Mouse (Mus musculus): Measurements from ENCODE around the gene Cenpe. TPM values are rescaled to one million over a fixed set of nuclear protein-coding genes. Genes with fewer than 3 reads are reported as not detected.

The Cenpe gene
- polyA plus RNA-seq, 1 experiment from 2014 or later = 57.3 TPM

DNA sequence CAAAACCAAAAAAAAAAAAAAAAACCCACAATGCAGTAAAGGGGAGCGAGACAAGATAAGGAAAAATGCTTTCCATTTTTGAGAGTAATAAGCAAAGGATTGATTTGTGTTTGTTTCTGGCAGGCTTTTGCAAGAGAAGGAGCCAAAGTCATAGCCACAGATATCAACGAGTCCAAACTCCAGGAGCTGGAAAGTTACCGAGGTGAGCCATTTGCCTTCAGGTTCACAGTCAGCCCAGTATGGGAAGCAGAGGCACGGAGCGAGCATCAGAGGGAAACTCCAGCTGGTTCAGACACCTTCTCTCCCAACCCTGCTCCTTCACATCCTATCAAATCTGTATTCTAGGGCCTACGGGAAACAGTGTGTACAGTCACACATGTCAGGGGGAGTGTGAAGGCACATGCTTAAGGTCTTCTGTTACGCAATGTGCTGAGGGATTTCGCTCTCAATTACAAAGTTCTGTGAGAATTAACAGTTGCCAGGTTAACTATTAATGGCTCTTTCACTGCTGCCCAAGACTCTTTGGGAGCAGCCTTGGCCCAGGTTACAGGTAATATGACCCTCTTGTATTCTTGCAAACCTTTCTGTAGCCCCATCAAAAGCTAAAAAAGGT lies 75.9 kb downstream of the Cenpe start:
- Histone ChIP-seq H3K4me3 (ENCODE audit: low read depth, low read length) (no peak overlapping the region), H3K9me3 (ENCODE audit: control insufficient read depth, low read length) (no peaks in the 10 kb centered on the region), H3K4me1 (replicated peaks; ENCODE audit: control insufficient read depth, insufficient read depth, low read length) (no peaks in the 10 kb centered on the region), H3K9ac (ENCODE audit: low read length) (no peak overlapping the region), H3K27ac (ENCODE audit: low read depth, low read length) (no peak overlapping the region), H3K36me3 (ENCODE audit: control insufficient read depth, insufficient read depth, low read length) (no peaks in the 10 kb centered on the region), H3K27me3 (ENCODE audit: control insufficient read depth, insufficient read depth, low read length) (no peaks in the 10 kb centered on the region), H3K4me2 (ENCODE audit: low read depth, low read length, severe bottlenecking) (no peak overlapping the region)
- WGBS = 90% methylated on average over 8 of the region's 8 CpGs
- DNase-seq (ENCODE audit: low spot score) (no peak), ATAC-seq (replicated peaks; ENCODE audit: low FRiP score) (no peak)

DNA sequence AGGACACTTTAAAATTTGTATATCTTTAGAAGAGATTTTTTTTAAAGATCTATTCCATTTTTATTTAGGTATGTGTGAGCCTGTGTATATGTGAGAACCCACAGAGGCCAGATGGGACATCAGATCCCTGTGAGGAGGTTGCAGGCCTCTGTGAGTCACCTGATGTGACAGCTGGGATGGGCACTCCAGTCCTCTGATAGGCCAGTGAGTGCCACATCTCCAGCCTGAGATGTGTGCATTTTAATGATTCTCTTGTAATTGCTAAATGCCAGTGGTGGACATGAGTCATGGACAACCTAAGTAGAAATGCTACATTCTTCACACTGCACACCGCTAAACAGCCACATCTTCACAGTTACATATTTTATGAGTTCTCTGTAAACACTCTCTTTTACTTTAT lies 76.8 kb downstream of the Cenpe start:
- Histone ChIP-seq H3K9ac (ENCODE audit: low read length) (no peak overlapping the region), H3K27me3 (ENCODE audit: control insufficient read depth, insufficient read depth, low read length) (no peaks in the 10 kb centered on the region), H3K4me3 (ENCODE audit: low read depth, low read length) (no peak overlapping the region), H3K27ac (ENCODE audit: low read depth, low read length) (no peak overlapping the region), H3K36me3 (ENCODE audit: control insufficient read depth, insufficient read depth, low read length) (no peaks in the 10 kb centered on the region), H3K4me2 (ENCODE audit: low read depth, low read length, severe bottlenecking) (no peak overlapping the region), H3K9me3 (ENCODE audit: control insufficient read depth, low read length) (no peaks in the 10 kb centered on the region), H3K4me1 (replicated peaks; ENCODE audit: control insufficient read depth, insufficient read depth, low read length) (no peaks in the 10 kb centered on the region)
- WGBS = 91% methylated on average over 1 of the region's 1 CpGs
- peak; percentile 20 for DNase-seq (ENCODE audit: low spot score)
- ATAC-seq (replicated peaks; ENCODE audit: low FRiP score) = no peak

DNA sequence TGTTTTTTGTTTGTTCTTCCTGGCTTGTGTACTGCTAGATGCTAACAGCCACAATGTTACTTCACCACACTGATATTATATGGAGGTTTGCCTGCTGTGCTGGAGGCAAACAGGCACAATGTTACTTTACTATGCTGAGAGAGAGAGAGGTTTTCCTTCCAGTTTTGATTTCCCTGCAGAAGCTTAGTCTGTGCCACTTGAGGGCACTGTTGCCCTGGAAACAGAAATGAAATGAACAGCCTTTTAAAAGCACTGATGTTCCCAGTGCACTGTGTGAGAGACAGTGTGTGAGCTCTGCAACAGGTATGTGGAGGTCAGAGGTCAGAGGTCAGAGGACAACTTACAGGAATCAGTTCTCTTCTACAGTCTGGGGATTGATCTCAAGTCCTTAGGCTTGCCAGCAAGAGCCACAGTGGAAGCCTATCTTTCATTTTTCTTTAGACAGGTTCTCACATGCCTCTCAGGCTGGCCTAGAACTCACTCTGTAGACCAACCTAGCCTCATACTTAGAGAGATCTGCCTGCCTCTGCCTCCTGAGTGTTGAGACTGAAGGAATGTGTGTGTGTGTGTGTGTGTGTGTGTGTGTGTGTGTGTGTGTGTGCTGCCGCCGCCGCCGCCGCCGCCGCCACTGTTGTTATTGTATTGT lies 78.0 kb downstream of the Cenpe start:
- H3K36me3 ChIP-seq (ENCODE audit: control insufficient read depth, insufficient read depth, low read length) = no peaks in the 10 kb centered on the region
- WGBS = 100% methylated on average over 7 of the region's 7 CpGs
- no peak overlapping the region for H3K27ac ChIP-seq (ENCODE audit: low read depth, low read length)
- no peaks in the 10 kb centered on the region for H3K9me3 ChIP-seq (ENCODE audit: control insufficient read depth, low read length)
- no peaks in the 10 kb centered on the region for H3K27me3 ChIP-seq (ENCODE audit: control insufficient read depth, insufficient read depth, low read length)
- peak; percentile 58 for DNase-seq (ENCODE audit: low spot score)
- peak; percentile 74 for ATAC-seq (replicated peaks; ENCODE audit: low FRiP score)
- no peak overlapping the region for H3K9ac ChIP-seq (ENCODE audit: low read length)
- H3K4me1 ChIP-seq (replicated peaks; ENCODE audit: control insufficient read depth, insufficient read depth, low read length) = no peaks in the 10 kb centered on the region
- no peak overlapping the region for H3K4me3 ChIP-seq (ENCODE audit: low read depth, low read length)
- H3K4me2 ChIP-seq (ENCODE audit: low read depth, low read length, severe bottlenecking) = no peak overlapping the region

DNA sequence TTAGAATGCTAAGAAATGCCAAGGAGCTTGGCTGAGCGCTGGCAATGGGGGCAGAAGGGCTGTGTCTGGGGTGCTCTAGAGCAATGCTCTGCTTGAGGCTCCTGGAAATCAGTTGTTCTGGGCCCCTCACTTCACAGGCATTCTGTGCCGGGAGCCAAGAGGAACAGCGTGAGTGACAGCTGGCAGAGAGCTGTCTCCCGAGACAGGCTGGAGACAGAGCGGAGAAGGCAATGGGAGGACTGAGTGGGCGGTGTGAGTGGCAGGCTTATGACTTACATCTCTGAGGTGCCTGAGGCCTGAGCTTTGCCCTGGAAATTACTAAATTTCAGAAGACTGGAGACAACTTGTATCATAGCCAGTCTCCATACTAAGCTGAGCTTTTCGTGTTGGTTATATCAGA lies 81.4 kb downstream of the Cenpe start:
- Histone ChIP-seq H3K4me2 (ENCODE audit: low read depth, low read length, severe bottlenecking) (no peak overlapping the region), H3K9me3 (ENCODE audit: control insufficient read depth, low read length) (no peaks in the 10 kb centered on the region), H3K36me3 (ENCODE audit: control insufficient read depth, insufficient read depth, low read length) (no peaks in the 10 kb centered on the region), H3K4me3 (ENCODE audit: low read depth, low read length) (no peak overlapping the region), H3K27me3 (ENCODE audit: control insufficient read depth, insufficient read depth, low read length) (no peaks in the 10 kb centered on the region), H3K9ac (ENCODE audit: low read length) (no peak overlapping the region), H3K27ac (ENCODE audit: low read depth, low read length) (no peak overlapping the region), H3K4me1 (replicated peaks; ENCODE audit: control insufficient read depth, insufficient read depth, low read length) (no peaks in the 10 kb centered on the region)
- WGBS = 53% methylated on average over 7 of the region's 7 CpGs
- no peak for DNase-seq (ENCODE audit: low spot score)
- ATAC-seq (replicated peaks; ENCODE audit: low FRiP score) = no peak

DNA sequence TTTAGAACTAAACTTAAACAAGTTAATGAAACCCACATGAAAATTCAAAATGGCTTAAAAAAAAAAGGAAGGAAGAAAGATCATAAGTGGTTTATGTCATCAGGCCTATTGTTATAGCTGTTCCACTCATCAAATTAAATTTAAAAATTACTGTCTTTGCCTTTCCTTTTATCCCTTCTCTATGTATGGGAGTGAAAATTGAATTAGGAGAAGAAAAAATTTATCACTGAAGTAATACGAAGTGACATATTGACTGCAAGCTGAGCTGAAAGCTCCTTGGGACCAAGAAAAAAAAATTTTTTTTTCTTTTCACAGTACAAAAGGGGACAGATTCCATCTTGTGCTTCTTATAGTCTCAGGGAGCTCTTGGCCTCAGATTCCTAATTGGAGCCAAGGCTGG lies 83.2 kb downstream of the Cenpe start:
- no peaks in the 10 kb centered on the region for H3K36me3 ChIP-seq (ENCODE audit: control insufficient read depth, insufficient read depth, low read length)
- WGBS = 90% methylated on average over 1 of the region's 1 CpGs

GRCm38 (mm10) chr3:135298560-135298959 lies 86.2 kb downstream of the Cenpe start:
- Histone ChIP-seq H3K4me1 (replicated peaks; ENCODE audit: control insufficient read depth, insufficient read depth, low read length) (no peaks in the 10 kb centered on the region), H3K9me3 (ENCODE audit: control insufficient read depth, low read length) (no peaks in the 10 kb centered on the region), H3K4me3 (ENCODE audit: low read depth, low read length) (no peak overlapping the region), H3K27ac (ENCODE audit: low read depth, low read length) (no peak overlapping the region), H3K4me2 (ENCODE audit: low read depth, low read length, severe bottlenecking) (no peak overlapping the region), H3K9ac (ENCODE audit: low read length) (no peak overlapping the region), H3K36me3 (ENCODE audit: control insufficient read depth, insufficient read depth, low read length) (no peaks in the 10 kb centered on the region), H3K27me3 (ENCODE audit: control insufficient read depth, insufficient read depth, low read length) (no peaks in the 10 kb centered on the region)
- ATAC-seq (replicated peaks; ENCODE audit: low FRiP score) (no peak), DNase-seq (ENCODE audit: low spot score) (no peak)
- 88% methylated on average over 3 of the region's 3 CpGs for WGBS

More for the DNA sequence above, 83.2 kb downstream of the Cenpe start:
- Histone ChIP-seq H3K27ac (ENCODE audit: low read depth, low read length) (no peak overlapping the region), H3K9ac (ENCODE audit: low read length) (no peak overlapping the region), H3K4me2 (ENCODE audit: low read depth, low read length, severe bottlenecking) (no peak overlapping the region), H3K4me3 (ENCODE audit: low read depth, low read length) (no peak overlapping the region), H3K9me3 (ENCODE audit: control insufficient read depth, low read length) (no peaks in the 10 kb centered on the region), H3K27me3 (ENCODE audit: control insufficient read depth, insufficient read depth, low read length) (no peaks in the 10 kb centered on the region), H3K4me1 (replicated peaks; ENCODE audit: control insufficient read depth, insufficient read depth, low read length) (no peaks in the 10 kb centered on the region)
- no peak for DNase-seq (ENCODE audit: low spot score)
- no peak for ATAC-seq (replicated peaks; ENCODE audit: low FRiP score)

DNA sequence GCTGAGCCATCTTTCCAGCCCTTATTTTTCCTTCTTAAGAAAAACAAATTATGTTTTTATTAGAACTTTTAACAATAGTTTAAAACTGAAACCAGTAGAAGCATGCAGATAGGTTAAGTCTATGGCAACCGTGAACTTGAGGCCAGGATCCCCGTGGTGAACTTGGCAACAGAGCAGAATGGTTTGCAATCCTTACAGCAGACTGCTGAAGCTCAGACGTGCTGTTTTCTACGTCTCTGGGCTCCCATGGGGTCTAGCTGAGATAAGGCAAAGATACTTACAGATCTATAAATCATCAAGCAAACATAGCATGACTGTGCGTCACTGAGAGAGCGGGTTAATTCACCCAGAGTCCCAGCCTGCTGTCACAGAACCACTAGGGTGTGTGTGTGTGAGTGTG lies 87.7 kb downstream of the Cenpe start:
- H3K4me3 ChIP-seq (ENCODE audit: low read depth, low read length) = no peak overlapping the region
- no peak overlapping the region for H3K9ac ChIP-seq (ENCODE audit: low read length)
- H3K27me3 ChIP-seq (ENCODE audit: control insufficient read depth, insufficient read depth, low read length) = no peaks in the 10 kb centered on the region
- H3K27ac ChIP-seq (ENCODE audit: low read depth, low read length) = no peak overlapping the region
- 79% methylated on average over 6 of the region's 6 CpGs for WGBS
- 0 out of 2 replicates have a peak, but pooled peaks cover 6% of the 10 kb centered on the region for H3K4me1 ChIP-seq (replicated peaks; ENCODE audit: control insufficient read depth, insufficient read depth, low read length)
- H3K36me3 ChIP-seq (ENCODE audit: control insufficient read depth, insufficient read depth, low read length) = no peaks in the 10 kb centered on the region
- DNase-seq (ENCODE audit: low spot score) (no peak), ATAC-seq (replicated peaks; ENCODE audit: low FRiP score) (no peak)
- no peaks in the 10 kb centered on the region for H3K9me3 ChIP-seq (ENCODE audit: control insufficient read depth, low read length)
- H3K4me2 ChIP-seq (ENCODE audit: low read depth, low read length, severe bottlenecking) = no peak overlapping the region

DNA sequence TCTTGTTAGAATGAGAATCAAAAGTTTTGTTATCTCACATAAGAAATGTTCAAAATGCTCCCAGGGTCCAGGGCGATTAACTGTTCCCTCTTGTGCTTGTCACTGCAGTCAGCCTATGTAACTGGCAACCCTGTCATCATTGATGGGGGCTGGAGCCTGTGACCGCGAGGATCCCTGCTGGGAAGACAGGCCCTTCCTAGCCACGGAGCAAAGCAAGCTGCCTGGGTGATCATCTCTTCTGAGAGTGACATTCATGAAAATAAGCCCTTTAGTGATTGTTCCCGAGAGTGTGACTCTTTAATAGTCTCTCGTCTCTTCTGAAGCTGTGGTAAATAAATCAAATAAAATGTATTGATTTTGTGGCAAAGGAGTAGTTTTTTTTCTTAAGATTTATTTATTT lies 91.7 kb downstream of the Cenpe start:
- H3K4me2 ChIP-seq (ENCODE audit: low read depth, low read length, severe bottlenecking) = no peak overlapping the region
- no peaks in the 10 kb centered on the region for H3K27me3 ChIP-seq (ENCODE audit: control insufficient read depth, insufficient read depth, low read length)
- no peak overlapping the region for H3K4me3 ChIP-seq (ENCODE audit: low read depth, low read length)
- no peak overlapping the region for H3K9ac ChIP-seq (ENCODE audit: low read length)
- no peak overlapping the region for H3K27ac ChIP-seq (ENCODE audit: low read depth, low read length)
- peaks cover 16% of the 10 kb centered on the region for H3K4me1 ChIP-seq (replicated peaks; ENCODE audit: control insufficient read depth, insufficient read depth, low read length)
- WGBS = 9% methylated on average over 6 of the region's 6 CpGs
- H3K36me3 ChIP-seq (ENCODE audit: control insufficient read depth, insufficient read depth, low read length) = no peaks in the 10 kb centered on the region
- peak; percentile 52 for DNase-seq (ENCODE audit: low spot score)
- no peaks in the 10 kb centered on the region for H3K9me3 ChIP-seq (ENCODE audit: control insufficient read depth, low read length)
- no peak; the same call in 1 of the 2 replicates for ATAC-seq (replicated peaks; ENCODE audit: low FRiP score)

DNA sequence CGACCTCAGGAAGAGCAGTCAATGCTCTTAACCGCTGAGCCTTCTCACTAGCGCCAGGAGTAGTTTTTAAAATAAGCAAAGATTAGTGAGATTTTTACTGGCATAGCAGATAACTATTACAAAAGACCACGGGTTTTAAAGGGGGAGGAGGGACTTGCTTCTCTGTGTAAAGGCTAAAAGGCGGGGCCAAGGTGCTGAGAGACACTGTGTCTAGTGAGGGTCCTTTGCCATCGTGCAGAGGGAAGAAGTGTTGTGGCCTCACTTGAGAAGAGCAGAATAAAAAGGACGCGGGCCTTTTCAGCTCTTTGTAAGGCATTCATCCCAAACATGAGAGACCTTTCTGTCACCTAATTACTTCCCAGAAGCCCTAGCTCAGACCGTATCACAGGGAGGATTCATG lies 92.2 kb downstream of the Cenpe start:
- 3% methylated on average over 9 of the region's 9 CpGs for WGBS
- DNase-seq (ENCODE audit: low spot score) (peak; percentile 56), ATAC-seq (replicated peaks; ENCODE audit: low FRiP score) (peak; percentile 53; the same call in 1 of the 2 replicates)
- Histone ChIP-seq H3K9me3 (ENCODE audit: control insufficient read depth, low read length) (no peaks in the 10 kb centered on the region), H3K27me3 (ENCODE audit: control insufficient read depth, insufficient read depth, low read length) (no peaks in the 10 kb centered on the region), H3K9ac (ENCODE audit: low read length) (no peak overlapping the region), H3K4me2 (ENCODE audit: low read depth, low read length, severe bottlenecking) (no peak overlapping the region), H3K4me3 (ENCODE audit: low read depth, low read length) (no peak overlapping the region), H3K27ac (ENCODE audit: low read depth, low read length) (no peak overlapping the region), H3K36me3 (ENCODE audit: control insufficient read depth, insufficient read depth, low read length) (no peaks in the 10 kb centered on the region), H3K4me1 (replicated peaks; ENCODE audit: control insufficient read depth, insufficient read depth, low read length) (peaks cover 16% of the 10 kb centered on the region)
